Mouse (Mus musculus) thymus, adult 2 months (tissue): ENCODE measurements at regions not wholly inside any gene's neighbourhood (a gene's known extent, or its start where the extent isn't known, plus 50 kb on each side); places are given as distances from the start of the nearest gene placed in this dataset.

ENCODE experiments used
- CTCF ChIP-seq: fragments of 200-500 bp; IDR thresholded peaks from 2 replicates; pipeline ENCODE4 v1.5.1; 2012; ENCODE audit warnings: mild to moderate bottlenecking, control low read depth, low read length, moderate library complexity, borderline replicate concordance; ENCODE audit not compliant: control insufficient read depth, poor library complexity, insufficient read depth; ENCODE audit errors: extremely low read depth
- POLR2A ChIP-seq: fragments of 200-500 bp; IDR thresholded peaks from 2 replicates; pipeline ENCODE4 v1.6.1; 2012; ENCODE audit warnings: mild to moderate bottlenecking, low read length, control low read depth, moderate library complexity; ENCODE audit not compliant: control insufficient read depth, poor library complexity, insufficient read depth; ENCODE audit errors: extremely low read depth

DNA sequence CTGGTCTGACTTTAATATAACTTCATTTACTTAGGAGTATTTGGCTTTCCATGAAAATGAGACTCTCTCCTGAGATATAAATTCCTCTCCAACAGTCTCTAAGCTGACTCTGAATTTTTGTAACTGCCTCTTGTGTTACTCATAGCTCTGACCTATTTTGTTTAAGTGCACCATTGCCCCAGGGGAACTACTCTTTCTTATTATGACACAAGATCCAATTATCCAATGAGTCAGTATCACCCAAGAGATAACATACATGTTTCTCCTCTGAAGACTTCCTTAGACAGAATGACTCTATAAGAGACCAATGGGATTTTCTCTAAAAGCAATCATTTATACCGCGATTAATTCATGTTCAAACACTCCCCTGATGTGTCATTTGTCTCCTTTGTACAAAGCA, 586.9 kb downstream of the Epha4 start:
- TF ChIP-seq CTCF (no peak), POLR2A (no peak)
